Mouse (Mus musculus) stomach, postnatal 0 days (tissue): ENCODE measurements around the gene Pdcl2.

Experiments used
- CTCF ChIP-seq: IDR thresholded peaks from 2 replicates; pipeline ENCODE4 v1.5.1; 2016; ENCODE audit warnings: antibody characterized with exemption, low read depth, mild to moderate bottlenecking, moderate library complexity
- EP300 ChIP-seq: optimal IDR thresholded peaks from 2 replicates; pipeline ENCODE3; 2016; ENCODE audit warnings: antibody characterized with exemption

- no peak for TF ChIP-seq EP300
- TF ChIP-seq CTCF, result peak; percentile 45
Measured at GRCm38 (mm10) chr5:76365406-76365805, 34.5 kb upstream of the Pdcl2 start.
